Mouse (Mus musculus): Measurements from ENCODE around the gene Ptprk.

GRCm38 (mm10) chr10:28185326-28185725 is 110.7 kb downstream of the Ptprk start:
- TF ChIP-seq CTCF (IDR thresholded peaks at IDR 0.05; ENCODE audit: control insufficient read depth, insufficient read depth, low read length) (no peak), POLR2A (IDR thresholded peaks at IDR 0.05; ENCODE audit: borderline replicate concordance, control insufficient read depth, low read depth, low read length) (no peak)

Measured in bone marrow, adult 2 months (tissue).